Mouse (Mus musculus) Patski (cell line): ENCODE data around the gene Olfr680-ps1. TPM values are rescaled to one million over a fixed set of nuclear protein-coding genes. Genes with fewer than 3 reads are reported as not detected.
"Not testable (repeated sequence)": the region's sequence is repeated elsewhere in the genome, so short reads cannot be mapped to it uniquely, and the experiment has no call there.

Experiments
- ATAC-seq: fragments of 100-300 bp; one replicate; pipeline ENCODE4 v1.8.0; 2021
- CTCF ChIA-PET: fragments of 350-600 bp; sonication (Branson Sonifier 250); formaldehyde crosslinking; loops from one replicate; lab custom pipeline; 2022; ENCODE audit warnings: inconsistent platforms; lab: Charles Lee
- POLR2A ChIA-PET: fragments of 350-600 bp; sonication (Branson Sonifier 250); formaldehyde crosslinking; loops from one replicate; lab custom pipeline; 2022; ENCODE audit warnings: antibody characterized with exemption, inconsistent platforms; lab: Charles Lee
- DNase-seq: peaks from one replicate; pipeline ENCODE4 v3.0.0-alpha.2; 2011; ENCODE audit warnings: low read depth, low spot score
- H3K27me3 ChIP-seq: fragments of 371-371 bp; one replicate; pipeline ENCODE4 v1.5.1; 2021
- CTCF ChIP-seq: fragments of 100-300 bp; IDR thresholded peaks from one replicate; pipeline ENCODE4 v1.5.1; 2021
- in situ Hi-C: fragments of 300-500 bp; cut with MboI; formaldehyde crosslinking; loops from 3 replicates; pipeline ENCODE4 v1.11.1; 2018; ENCODE audit warnings: low pct_unique_long_range_greater_than_20kb, mixed read lengths
- polyA plus RNA-seq: library from polyadenylated mRNA; unstranded; gene quantifications from one replicate; pipeline ENCODE4 v1.2.3, GENCODE M21; 2021

Gene Olfr680-ps1
- not detected for polyA plus RNA-seq

DNA sequence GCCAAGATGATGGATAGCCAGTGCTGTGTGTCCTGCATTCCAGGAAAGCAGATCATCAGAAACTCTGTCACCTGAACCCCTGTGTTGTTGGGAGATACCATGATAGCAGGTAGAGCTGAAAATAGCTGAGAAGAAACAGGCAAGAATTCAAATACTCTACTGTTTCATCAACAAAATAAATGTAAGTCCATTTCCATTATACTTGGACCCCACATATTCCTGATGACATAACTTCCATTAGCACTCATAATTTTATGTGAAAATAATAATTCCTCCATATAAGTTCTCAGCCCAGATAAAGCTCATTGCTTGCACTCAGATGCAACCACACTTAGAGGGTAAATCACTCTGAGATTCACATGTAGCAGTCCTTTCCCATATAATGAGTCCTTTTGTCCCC, at the start of gene Olfr680-ps1:
Gene Olfr680-ps1 (minus strand): TSS at position 101 of the 400 bp plus-strand sequence.
- DNase-seq, ATAC-seq, CTCF ChIA-PET, H3K27me3 ChIP-seq, POLR2A ChIA-PET, in situ Hi-C loops: not testable (repeated sequence)

- no peak for TF ChIP-seq CTCF
- ATAC-seq (no peak), DNase-seq (no peak)
- H3K27me3 ChIP-seq: no peaks in the 10 kb centered on the region
- ChIA-PET POLR2A (no interaction called here), CTCF (no interaction called here)
- in situ Hi-C loops: no loop called here
Measured at GRCm38 (mm10) chr7:105141275-105141674, 48.7 kb upstream of the Olfr680-ps1 start.

DNA sequence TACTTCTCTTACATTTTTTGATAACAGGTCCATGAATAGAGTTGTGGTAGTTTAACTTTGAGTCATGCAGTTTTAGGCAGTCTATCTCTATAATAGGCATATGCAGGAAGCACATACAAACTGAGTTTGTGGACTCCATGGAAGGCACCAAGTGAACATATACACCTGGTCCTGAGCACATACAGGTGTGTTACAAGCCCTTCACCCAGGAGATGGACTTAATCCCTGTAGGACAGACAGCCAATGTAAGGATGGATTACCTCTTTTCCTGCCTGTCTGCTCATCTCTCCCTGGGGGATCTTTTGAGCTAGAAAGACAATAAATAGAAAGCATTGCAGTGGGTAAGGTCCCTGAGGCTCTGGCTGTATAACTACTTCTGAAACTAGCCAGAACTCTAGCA, 23.9 kb upstream of the Olfr680-ps1 start, which contains the start of gene Olfr681:
Gene Olfr681 (plus strand): TSS at position 301 of the 400 bp plus-strand sequence.
- no peak for DNase-seq
- no peak for ATAC-seq
- TF ChIP-seq CTCF: no peak
- in situ Hi-C loops: no loop called here
- no peaks in the 10 kb centered on the region for H3K27me3 ChIP-seq
- ChIA-PET POLR2A (no interaction called here), CTCF (no interaction called here)

DNA sequence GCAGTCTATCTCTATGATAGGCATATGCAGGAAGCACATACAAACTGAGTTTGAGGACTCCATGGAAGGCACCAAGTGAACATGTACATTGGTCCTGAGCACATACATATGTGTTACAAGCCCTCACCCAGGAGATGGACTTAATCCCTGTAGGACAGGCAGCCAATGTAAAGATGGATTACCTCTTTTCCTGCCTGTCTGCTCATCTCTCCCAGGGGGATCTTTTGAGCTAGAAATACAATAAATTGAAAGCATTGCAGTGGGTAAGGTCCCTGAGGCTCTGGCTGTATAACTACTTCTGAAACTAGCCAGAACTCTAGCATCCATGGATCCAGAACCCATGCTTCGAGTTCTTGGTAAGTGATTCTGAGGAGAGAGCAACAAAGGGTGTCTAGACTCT, 11.7 kb downstream of the Olfr680-ps1 start, which contains the start of gene Olfr679:
Gene Olfr679 (plus strand): TSS at position 301 of the 400 bp plus-strand sequence.
- ATAC-seq (no peak), DNase-seq (no peak)
- H3K27me3 ChIP-seq: no peaks in the 10 kb centered on the region
- ChIA-PET CTCF (no interaction called here), POLR2A (no interaction called here)
- TF ChIP-seq CTCF: no peak
- in situ Hi-C loops: no loop called here

DNA sequence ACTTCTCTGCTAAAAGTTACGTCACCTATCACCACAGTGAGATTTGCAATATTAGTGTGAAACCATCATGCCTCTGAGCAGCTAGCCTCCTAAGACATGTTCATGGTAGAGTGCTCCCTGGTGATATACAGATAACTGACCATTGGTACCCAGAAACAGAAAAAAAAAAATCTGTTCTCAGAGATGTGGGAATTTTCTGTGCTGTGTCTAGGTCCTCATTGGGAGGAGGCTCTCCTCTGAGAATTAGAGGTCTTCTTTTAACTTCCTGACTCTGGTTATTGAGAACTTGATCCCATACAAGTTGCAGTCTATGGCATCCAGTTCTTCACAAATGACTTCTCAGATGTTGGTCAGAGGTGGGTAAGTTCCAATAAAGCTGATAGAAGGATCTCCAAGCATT, 28.4 kb downstream of the Olfr680-ps1 start, which contains the start of gene Olfr678:
Gene Olfr678 (plus strand): TSS at position 301 of the 400 bp plus-strand sequence.
- in situ Hi-C loops: no loop called here
- no peaks in the 10 kb centered on the region for H3K27me3 ChIP-seq
- no peak for DNase-seq
- no peak for ATAC-seq
- CTCF ChIA-PET: no interaction called here
- no peak for TF ChIP-seq CTCF
- POLR2A ChIA-PET: no interaction called here

DNA sequence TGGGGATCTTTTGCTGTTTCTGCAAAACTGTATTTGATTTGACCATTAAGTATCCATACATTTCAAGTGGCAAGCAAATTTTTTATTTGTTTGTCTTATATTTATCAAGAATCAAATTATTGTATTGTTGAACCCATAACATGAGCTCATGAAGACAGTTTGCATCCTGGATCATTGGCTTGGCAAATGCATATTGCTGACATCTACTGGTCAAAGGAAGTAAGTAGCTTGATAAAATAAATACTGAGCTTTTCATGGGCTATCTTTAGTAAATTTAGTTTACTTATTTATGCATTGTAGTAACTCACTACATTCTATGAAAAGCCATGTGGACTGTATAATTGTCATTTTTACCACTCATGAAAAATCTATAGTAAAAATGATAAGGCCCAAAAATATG, 33.7 kb downstream of the Olfr680-ps1 start:
- no peak for ATAC-seq
- in situ Hi-C loops: no loop called here
- POLR2A ChIA-PET: no interaction called here

More for the DNA sequence above, 33.7 kb downstream of the Olfr680-ps1 start:
- CTCF ChIA-PET: no interaction called here
- TF ChIP-seq CTCF: no peak
- no peak for DNase-seq
- H3K27me3 ChIP-seq: no peaks in the 10 kb centered on the region

Other genes starting within 250 kb of the Olfr680-ps1 start
- gene Usp17la, start 235.8 kb downstream of the Olfr680-ps1 start, polyA plus RNA-seq: not detected
- gene Olfr665, start 214.8 kb downstream of the Olfr680-ps1 start, polyA plus RNA-seq: not detected
- gene Olfr666, start 196.9 kb downstream of the Olfr680-ps1 start, polyA plus RNA-seq: not detected
- not detected for gene Olfr667, start 171.3 kb downstream of the Olfr680-ps1 start, polyA plus RNA-seq
- not detected for gene Olfr668, start 164.8 kb downstream of the Olfr680-ps1 start, polyA plus RNA-seq
- not detected for gene Olfr669, start 158.6 kb downstream of the Olfr680-ps1 start, polyA plus RNA-seq
- gene Olfr670, start 130.2 kb downstream of the Olfr680-ps1 start, polyA plus RNA-seq: not detected
- gene Olfr671, start 113.7 kb downstream of the Olfr680-ps1 start, polyA plus RNA-seq: not detected
- gene Olfr672, start 90.8 kb downstream of the Olfr680-ps1 start, polyA plus RNA-seq: not detected
- gene Olfr675, start 64.4 kb downstream of the Olfr680-ps1 start, polyA plus RNA-seq: not detected
- gene Olfr676, start 60.1 kb downstream of the Olfr680-ps1 start, polyA plus RNA-seq: not detected
- not detected for gene Olfr677, start 41.4 kb downstream of the Olfr680-ps1 start, polyA plus RNA-seq
- not detected for gene Olfr678, start 28.3 kb downstream of the Olfr680-ps1 start, polyA plus RNA-seq
- gene Olfr679, start 11.6 kb downstream of the Olfr680-ps1 start, polyA plus RNA-seq: not detected
- not detected for gene Olfr681, start 24.0 kb upstream of the Olfr680-ps1 start, polyA plus RNA-seq
- gene Olfr683, start 54.2 kb upstream of the Olfr680-ps1 start, polyA plus RNA-seq: not detected
- gene Olfr684, start 70.8 kb upstream of the Olfr680-ps1 start, polyA plus RNA-seq: not detected
- gene Olfr685, start 93.2 kb upstream of the Olfr680-ps1 start, polyA plus RNA-seq: not detected
- not detected for gene Olfr686, start 114.7 kb upstream of the Olfr680-ps1 start, polyA plus RNA-seq
- not detected for gene Olfr688, start 195.3 kb upstream of the Olfr680-ps1 start, polyA plus RNA-seq
- gene Olfr689, start 218.3 kb upstream of the Olfr680-ps1 start, polyA plus RNA-seq: 0.01 TPM
- not detected for gene Olfr690, start 241.3 kb upstream of the Olfr680-ps1 start, polyA plus RNA-seq
- gene Olfr691, start 249.5 kb upstream of the Olfr680-ps1 start, polyA plus RNA-seq: not detected